Mouse (Mus musculus): ENCODE measurements around the gene Fign. TPM values are rescaled to one million over a fixed set of nuclear protein-coding genes. Genes with fewer than 3 reads are reported as not detected.

The Fign gene
- total RNA-seq, 2 experiments from 2014 or later = 0.62 to 2.3 TPM

GRCm38 (mm10) chr2:64065511-64065910, 32.3 kb downstream of the Fign start:
- intact Hi-C loops (cut with DNase I) = no loop called here
- DNase-seq = no peak

GRCm38 (mm10) chr2:64059477-64059876, 38.4 kb downstream of the Fign start:
- DNase-seq = no peak
- intact Hi-C loops (cut with DNase I) = no loop called here

- intact Hi-C loops (cut with DNase I) = no loop called here
- no peak for DNase-seq
These were observed 49.7 kb downstream of the Fign start for GRCm38 (mm10) chr2:64048142-64048541.

GRCm38 (mm10) chr2:64043099-64043498, 54.7 kb downstream of the Fign start:
- intact Hi-C loops (cut with DNase I) = no loop called here
- DNase-seq = peak; percentile 32 to 33

- intact Hi-C loops (cut with DNase I) = no loop called here
- no peak for DNase-seq
These were observed 62.4 kb downstream of the Fign start for GRCm38 (mm10) chr2:64035393-64035792.

GRCm38 (mm10) chr2:64033871-64034270, 64.0 kb downstream of the Fign start:
- intact Hi-C loops (cut with DNase I) = no loop called here

GRCm38 (mm10) chr2:64025961-64026360, 71.9 kb downstream of the Fign start:
- intact Hi-C loops (cut with DNase I) = no loop called here

More at GRCm38 (mm10) chr2:64033871-64034270, 64.0 kb downstream of the Fign start:
- no peak for DNase-seq

GRCm38 (mm10) chr2:63994304-63995023, 103.4 kb downstream of the Fign start:
- no peak for DNase-seq
- intact Hi-C loops (cut with DNase I) = no loop called here

More at GRCm38 (mm10) chr2:64025961-64026360, 71.9 kb downstream of the Fign start:
- DNase-seq = no peak

GRCm38 (mm10) chr2:63985426-63985825, 112.4 kb downstream of the Fign start:
- intact Hi-C loops (cut with DNase I) = no loop called here
- no peak for DNase-seq

- intact Hi-C loops (cut with DNase I) = no loop called here
- no peak for DNase-seq
These were observed 115.5 kb downstream of the Fign start for GRCm38 (mm10) chr2:63982351-63982751.

- intact Hi-C loops (cut with DNase I) = no loop called here
- no peak for DNase-seq
These were observed 116.4 kb downstream of the Fign start for GRCm38 (mm10) chr2:63981449-63981848.

- no peak for DNase-seq
- intact Hi-C loops (cut with DNase I) = no loop called here
These were observed 128.2 kb downstream of the Fign start for GRCm38 (mm10) chr2:63969633-63970032.

GRCm38 (mm10) chr2:63931041-63931440, 166.8 kb downstream of the Fign start:
- intact Hi-C loops (cut with DNase I) = no loop called here
- no peak for DNase-seq

- no peak for DNase-seq
- intact Hi-C loops (cut with DNase I) = no loop called here
These were observed 171.2 kb downstream of the Fign start for GRCm38 (mm10) chr2:63926481-63927097.

- DNase-seq = no peak
- intact Hi-C loops (cut with DNase I) = no loop called here
These were observed 172.1 kb downstream of the Fign start for GRCm38 (mm10) chr2:63925721-63926235.

Data from gastrocnemius, postnatal 36 days (tissue).